Mouse (Mus musculus) natural killer cell, adult 2 months (primary cell): Measurements from ENCODE around the gene Crabp2.
"Not testable (repeated sequence)": the region's sequence is repeated elsewhere in the genome, so short reads cannot be mapped to it uniquely, and the experiment has no call there.

ENCODE experiments used
- DNase-seq, 2 experiments: peaks; one replicate each; pipeline ENCODE4 v3.0.0; 2022; ENCODE audit warnings: low spot score in 2 of 2

Gene Crabp2

GRCm38 (mm10) chr3:87948378-87949265, at the start of gene Crabp2:
Gene Crabp2, plus strand, starts transcription at chr3:87948666.
- DNase-seq = no peak

GRCm38 (mm10) chr3:87899266-87899665, 49.2 kb upstream of the Crabp2 start:
- DNase-seq = no peak

DNA sequence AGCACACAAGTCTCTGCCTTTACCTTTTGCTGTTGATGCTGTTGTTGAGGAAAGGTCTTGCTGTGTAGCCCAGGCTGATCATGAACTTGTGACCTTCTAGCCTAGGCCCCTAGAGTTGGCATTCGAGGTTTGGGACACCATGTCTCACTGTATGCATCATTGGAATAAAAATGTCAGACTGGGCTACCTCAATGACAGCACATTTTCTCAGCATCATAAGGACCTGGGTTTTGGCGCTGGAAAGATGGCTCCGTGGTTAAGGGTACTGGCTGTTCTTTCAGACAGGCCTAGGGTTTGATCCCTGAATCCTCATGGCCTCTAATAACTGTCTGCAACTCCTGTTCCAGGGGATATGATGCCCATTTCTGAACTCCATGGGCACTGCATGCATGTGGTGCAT, 48.7 kb upstream of the Crabp2 start:
- DNase-seq = no peak

DNA sequence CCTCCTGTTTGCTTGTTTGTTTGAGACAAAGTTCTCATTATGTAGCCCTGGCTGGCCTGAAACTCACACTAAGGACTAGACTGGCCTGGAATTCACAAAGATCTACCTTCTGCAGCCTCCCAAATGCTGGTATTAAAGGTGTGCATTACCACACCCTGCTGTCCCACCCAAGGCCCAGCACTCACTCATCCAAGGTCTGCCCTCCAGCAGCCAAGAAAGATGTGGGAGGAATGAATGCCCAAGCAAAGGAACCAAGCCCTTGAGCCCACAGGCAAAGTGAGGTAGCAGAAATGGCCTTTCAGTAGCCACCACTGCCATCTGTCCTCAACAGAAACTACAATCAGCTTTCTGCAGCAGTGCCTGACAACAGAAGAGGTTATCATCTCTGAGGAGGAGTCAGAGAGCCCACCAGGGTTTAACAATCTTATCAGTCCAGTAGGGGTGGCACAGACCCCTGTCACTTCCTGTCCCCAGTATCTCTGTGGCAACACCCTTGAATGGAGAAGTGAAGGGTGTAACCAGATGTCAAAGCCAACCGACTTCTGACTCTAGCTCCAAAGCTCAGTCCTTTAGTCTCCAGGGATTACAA, 47.3 kb upstream of the Crabp2 start:
- DNase-seq = no peak

GRCm38 (mm10) chr3:87901959-87902358, 46.5 kb upstream of the Crabp2 start:
- not testable (repeated sequence) for DNase-seq

DNA sequence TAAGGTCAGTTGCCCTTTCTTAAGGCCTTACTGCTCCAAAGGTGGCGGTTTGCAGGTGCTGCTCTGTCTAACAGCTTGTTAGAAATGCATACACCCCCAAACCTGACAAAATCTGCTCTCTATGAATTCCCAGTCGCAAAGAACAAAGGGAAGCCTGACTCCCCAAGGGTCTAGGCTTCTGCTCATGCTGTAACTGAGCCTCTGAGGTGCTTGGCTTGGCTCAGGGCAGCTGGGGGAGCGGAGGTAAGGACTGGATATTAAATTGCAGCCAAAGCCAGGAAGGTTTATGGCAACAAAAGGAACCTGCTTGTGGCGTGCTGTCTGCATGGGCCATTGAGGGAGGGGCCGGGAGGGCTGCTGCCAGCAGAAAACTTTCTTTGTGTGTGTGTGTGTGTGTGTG, 44.6 kb upstream of the Crabp2 start:
- no peak for DNase-seq

- DNase-seq = peak; percentile 93 to 94
Measured at GRCm38 (mm10) chr3:87905880-87906485, 42.5 kb upstream of the Crabp2 start, which contains the start of gene Hdgf. Gene Hdgf, plus strand, starts transcription at chr3:87906321.

- no peak for DNase-seq
Measured at GRCm38 (mm10) chr3:87906601-87906980, 41.9 kb upstream of the Crabp2 start.

GRCm38 (mm10) chr3:87906981-87907857, 41.2 kb upstream of the Crabp2 start:
- DNase-seq = no peak

- no peak for DNase-seq
Measured at GRCm38 (mm10) chr3:87907906-87908305, 40.6 kb upstream of the Crabp2 start.

DNA sequence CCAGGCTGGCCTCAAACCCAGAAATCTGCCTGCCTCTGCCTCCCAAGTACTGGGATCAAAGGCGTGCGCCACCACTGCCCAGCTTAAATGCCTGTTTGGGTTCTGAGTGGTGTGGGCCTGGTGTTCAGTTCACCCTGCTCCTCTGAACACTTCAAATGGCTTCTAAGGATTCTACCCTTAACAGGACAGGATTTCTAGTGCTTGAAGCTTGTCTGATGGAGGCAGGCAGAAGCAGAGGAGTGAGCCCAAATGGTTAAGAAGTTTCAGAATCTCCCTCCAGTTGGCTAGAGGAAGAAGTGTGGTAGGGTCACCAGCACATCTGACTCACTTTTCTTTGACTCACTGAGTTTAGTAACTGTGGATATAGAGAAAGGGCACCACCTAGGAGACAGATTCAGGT, 39.1 kb upstream of the Crabp2 start:
- no peak for DNase-seq

- DNase-seq = no peak
Measured at GRCm38 (mm10) chr3:87909874-87910273, 38.6 kb upstream of the Crabp2 start.

DNA sequence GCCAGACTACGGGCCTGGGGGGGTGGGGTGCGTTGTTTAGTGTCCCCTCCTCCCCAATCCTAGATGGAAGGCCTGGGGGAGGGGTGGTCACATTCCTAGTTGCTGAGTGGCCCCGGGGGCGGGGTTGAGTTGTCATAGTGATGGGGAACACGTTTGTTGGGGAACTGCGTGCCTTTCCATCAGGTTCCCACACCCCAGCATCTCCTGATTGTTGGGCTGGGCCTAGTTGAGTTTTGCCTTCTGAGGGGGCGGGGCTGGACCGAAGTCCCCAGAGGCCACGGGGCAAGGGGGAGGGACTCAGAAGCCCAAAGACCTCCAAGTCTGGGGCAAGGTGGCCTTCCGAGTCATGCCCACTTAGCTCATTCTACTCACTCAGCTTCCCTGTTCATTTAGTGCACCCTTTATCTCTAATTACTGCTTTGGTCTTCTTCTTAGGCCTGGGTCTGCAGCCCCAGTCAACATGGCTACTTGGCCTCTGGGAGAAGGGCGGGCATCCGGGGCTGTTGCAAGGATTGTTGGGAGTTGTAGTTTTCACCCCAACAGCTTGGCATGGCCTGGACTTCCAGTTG, 37.8 kb upstream of the Crabp2 start:
- DNase-seq = peak in 1 of 2 experiments; percentile 22

GRCm38 (mm10) chr3:87913491-87913890, 35.0 kb upstream of the Crabp2 start:
- DNase-seq = no peak

- no peak for DNase-seq
Measured at GRCm38 (mm10) chr3:87913891-87914290, 34.6 kb upstream of the Crabp2 start.

- DNase-seq = no peak
Measured at GRCm38 (mm10) chr3:87916990-87917389, 31.5 kb upstream of the Crabp2 start.

DNA sequence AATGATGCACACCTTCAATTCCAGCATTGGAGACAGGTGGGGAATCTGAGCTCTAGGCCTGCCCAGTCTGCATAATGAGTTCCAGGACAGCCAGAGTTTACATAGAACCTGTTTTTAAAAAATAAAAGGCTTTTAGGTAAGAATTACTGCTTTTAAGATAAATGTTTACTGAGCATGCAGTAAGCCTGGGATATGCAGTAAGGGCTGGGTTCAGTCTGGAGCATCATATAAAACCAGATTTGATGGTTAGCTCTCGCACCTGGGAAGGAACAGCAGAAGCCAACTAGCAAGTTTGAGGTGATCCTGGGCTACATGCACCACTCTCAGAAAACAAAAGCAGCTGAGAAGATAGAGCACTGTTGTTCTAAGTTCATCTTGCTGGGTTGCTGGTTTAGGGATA, 29.9 kb upstream of the Crabp2 start:
- no peak for DNase-seq

DNA sequence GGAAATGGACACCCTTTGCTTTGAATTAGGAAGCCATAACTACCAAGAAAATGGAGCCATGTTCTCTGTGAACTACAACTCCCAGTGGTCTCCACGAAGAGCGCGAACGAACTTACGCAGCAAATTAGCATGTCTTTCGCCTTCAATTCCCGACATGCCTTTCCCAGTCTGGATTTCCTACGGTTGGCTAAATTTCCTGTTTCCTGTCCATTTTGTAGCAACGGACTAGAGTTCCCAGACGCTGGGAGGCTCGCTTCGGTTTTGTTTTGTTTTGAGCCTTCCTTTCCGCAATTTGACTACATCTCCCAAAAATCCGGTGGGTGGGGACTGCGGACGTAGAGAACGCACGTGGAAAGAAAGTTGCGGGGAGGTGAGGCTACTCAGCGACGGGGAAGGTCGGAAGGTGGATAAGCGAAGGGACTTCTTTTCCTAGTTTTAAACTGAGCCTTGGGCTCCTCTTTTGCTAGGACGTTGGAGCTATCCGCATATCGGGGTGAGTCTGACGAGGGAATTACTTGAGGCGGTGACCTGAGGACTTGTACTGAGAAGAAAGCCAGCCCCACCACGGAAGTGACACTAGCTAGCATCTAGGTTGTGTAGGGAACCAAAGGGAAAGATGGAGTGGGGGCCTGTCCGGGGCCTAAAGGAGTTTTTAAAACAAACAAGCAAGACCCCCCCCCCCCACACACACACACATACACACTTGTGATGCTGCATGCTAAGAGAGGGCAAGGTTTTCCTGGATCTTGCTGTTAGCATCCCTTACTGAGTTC, 28.9 kb upstream of the Crabp2 start, which contains the start of gene Mrpl24:
TSS of gene Mrpl24 (plus strand) at position 171 of the 773 bp plus-strand sequence.
- peak; percentile 47 to 58 for DNase-seq

- DNase-seq = no peak
Measured at GRCm38 (mm10) chr3:87920270-87920943, 28.1 kb upstream of the Crabp2 start.

GRCm38 (mm10) chr3:87924996-87925395, 23.5 kb upstream of the Crabp2 start:
- DNase-seq = no peak
